Mouse (Mus musculus) spleen, postnatal 10 days (tissue): ENCODE measurements around the gene Ddx58.

Source experiments
- DNase-seq, 2 experiments: peaks; one replicate each; pipeline ENCODE4 v3.0.0; 2021 to 2022; ENCODE audit warnings: low spot score in 2 of 2

Gene Ddx58

GRCm38 (mm10) chr4:40182651-40183320, 56.8 kb downstream of the Ddx58 start:
- peak; percentile 38 to 76 for DNase-seq

GRCm38 (mm10) chr4:40181681-40182080, 57.9 kb downstream of the Ddx58 start:
- DNase-seq = no peak

- no peak for DNase-seq
Measured at GRCm38 (mm10) chr4:40180046-40180445, 59.6 kb downstream of the Ddx58 start.

GRCm38 (mm10) chr4:40178584-40178983, 61.0 kb downstream of the Ddx58 start:
- DNase-seq = no peak

- DNase-seq = no peak
Measured at GRCm38 (mm10) chr4:40174321-40174720, 65.3 kb downstream of the Ddx58 start.

GRCm38 (mm10) chr4:40172336-40172735, 67.3 kb downstream of the Ddx58 start:
- no peak for DNase-seq

GRCm38 (mm10) chr4:40171477-40171876, 68.2 kb downstream of the Ddx58 start:
- no peak for DNase-seq

- no peak for DNase-seq
Measured at GRCm38 (mm10) chr4:40163646-40164045, 76.0 kb downstream of the Ddx58 start.

GRCm38 (mm10) chr4:40160591-40161434, 78.8 kb downstream of the Ddx58 start:
- DNase-seq = no peak

GRCm38 (mm10) chr4:40158224-40158540, 81.4 kb downstream of the Ddx58 start:
- no peak for DNase-seq

- no peak for DNase-seq
Measured at GRCm38 (mm10) chr4:40157500-40158223, 82.0 kb downstream of the Ddx58 start.

GRCm38 (mm10) chr4:40156582-40157499, 82.8 kb downstream of the Ddx58 start:
- no peak for DNase-seq

- DNase-seq = no peak
Measured at GRCm38 (mm10) chr4:40156153-40156552, 83.5 kb downstream of the Ddx58 start.

- no peak for DNase-seq
Measured at GRCm38 (mm10) chr4:40155467-40155999, 84.1 kb downstream of the Ddx58 start.

GRCm38 (mm10) chr4:40154751-40155150, 84.9 kb downstream of the Ddx58 start:
- DNase-seq = no peak
